Mouse (Mus musculus): ENCODE measurements around the gene Rnase9.

Rnase9 gene

DNA sequence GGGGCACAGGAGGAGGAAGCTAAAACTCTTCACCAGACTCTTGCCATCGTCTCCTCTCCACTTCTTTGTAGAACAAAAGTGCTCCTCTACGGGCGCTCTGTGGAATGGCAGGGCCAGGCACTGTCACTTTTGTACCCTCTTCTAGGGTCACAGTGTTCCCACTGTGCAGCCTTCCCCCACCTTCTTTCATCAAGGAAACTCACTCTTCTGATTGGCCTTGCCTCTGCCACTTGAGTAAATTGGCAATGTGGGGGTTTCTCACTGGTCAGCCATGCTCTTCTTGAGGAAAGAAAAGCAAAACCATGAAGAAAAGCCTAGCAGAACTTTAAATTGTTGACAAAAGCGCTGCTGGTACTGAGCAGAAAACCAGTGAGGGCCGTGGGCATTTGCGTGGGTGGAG, at the start of gene Rnase9:
Gene Rnase9, minus strand, starts transcription at position 101 of the 400 bp plus-strand sequence.
- DNase-seq (ENCODE audit: low spot score), result no peak

GRCm38 (mm10) chr14:51090077-51090781, 48.6 kb upstream of the Rnase9 start:
- peak; percentile 65 for DNase-seq (ENCODE audit: low spot score)

GRCm38 (mm10) chr14:51089674-51090076, 48.0 kb upstream of the Rnase9 start:
- no peak for DNase-seq (ENCODE audit: low spot score)

GRCm38 (mm10) chr14:51088970-51089673, 47.5 kb upstream of the Rnase9 start:
- peak; percentile 80 for DNase-seq (ENCODE audit: low spot score)

DNA sequence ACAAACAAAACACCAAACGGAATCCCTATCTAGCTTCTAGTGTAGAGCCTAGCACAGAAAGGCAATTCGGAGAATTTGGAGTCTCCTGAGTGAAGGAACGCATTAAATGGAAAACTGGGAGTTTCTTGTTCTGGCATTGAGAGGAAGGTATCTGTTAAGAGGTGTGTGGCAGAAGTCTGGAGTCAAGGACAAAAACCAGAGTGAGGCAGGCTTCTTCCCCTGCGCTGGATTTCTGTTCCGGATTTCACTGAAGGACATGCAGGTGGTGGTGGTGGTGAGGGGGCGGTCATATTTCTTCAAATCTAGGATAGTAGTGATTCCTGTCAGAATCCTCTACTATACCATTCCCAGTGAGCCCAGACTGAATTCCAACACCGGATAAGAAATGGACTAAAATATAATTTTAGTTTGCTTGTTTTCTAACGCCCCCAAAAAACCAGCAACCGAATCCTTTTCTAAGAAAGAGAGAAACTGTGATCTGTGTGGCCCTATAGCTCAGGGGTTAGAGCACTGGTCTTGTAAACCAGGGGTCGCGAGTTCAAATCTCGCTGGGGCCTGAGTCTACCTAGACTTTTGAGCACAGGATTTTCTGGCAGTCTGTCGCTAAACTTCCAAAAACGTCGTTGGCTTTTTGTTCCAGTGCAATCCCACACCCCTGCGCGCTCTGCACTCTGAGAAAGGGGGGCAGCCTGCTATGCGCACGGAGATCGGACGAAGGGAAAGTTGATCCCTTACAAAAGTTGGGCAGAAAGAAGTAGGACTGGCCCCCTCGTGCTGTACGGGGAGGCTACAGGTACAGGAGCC, 46.7 kb upstream of the Rnase9 start:
- DNase-seq (ENCODE audit: low spot score), result peak; percentile 68

DNA sequence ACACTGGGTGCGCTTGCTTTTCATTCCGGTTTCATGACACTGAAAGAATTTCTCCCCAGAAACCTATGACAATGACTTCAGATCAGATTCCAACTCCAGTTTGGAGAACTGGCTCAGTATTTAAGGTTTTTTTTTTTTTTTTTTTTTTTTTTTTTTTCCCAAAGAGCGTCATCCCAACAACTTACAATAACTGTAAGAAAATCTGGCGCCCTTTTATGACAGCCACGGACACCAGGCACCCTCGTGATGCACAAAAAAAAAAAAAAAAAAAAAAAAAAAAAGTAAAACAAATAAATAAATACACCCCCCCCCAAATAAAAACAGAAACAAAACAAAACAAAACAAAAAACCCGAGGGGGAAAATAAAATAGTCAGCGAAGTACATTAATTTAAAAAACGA, 46.1 kb upstream of the Rnase9 start:
- no peak for DNase-seq (ENCODE audit: low spot score)

DNA sequence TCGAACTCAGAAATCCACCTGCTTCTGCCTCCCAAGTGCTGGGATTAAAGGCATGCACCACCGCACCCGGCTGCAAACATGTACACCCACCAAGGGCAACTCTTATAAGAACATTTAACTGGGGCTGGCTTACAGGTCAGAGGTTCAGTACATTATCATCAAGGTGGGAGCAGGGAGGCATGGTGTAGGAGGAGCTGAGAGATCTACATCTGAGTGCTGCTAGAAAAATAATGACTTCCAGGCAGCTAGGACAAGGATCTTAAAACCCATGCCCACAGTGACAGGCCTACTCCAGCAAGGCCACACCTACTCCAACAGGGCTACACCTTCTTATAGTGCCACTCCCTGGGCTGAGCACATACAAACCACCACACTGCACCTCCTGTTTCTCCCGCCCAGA, 44.2 kb upstream of the Rnase9 start:
- no peak for DNase-seq (ENCODE audit: low spot score)

DNA sequence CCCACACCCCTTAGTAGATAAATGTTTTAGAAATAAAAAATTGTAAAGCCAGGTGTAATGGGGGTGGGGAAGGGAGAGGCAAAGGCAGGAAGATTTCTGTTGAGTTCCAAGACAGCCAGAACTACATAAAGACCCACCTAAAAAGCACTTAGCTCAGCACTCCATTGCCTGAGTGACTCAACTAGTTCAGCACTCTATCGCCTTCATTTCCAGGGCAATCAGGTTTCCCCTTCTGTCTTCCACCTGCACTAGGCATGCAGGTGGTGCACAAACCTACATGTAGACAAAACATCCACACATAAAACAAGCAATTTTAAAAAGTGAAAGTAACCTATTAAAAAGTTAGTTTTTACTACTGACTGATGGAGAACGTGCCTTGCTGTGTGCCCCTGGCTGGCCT, 43.4 kb upstream of the Rnase9 start:
- no peak for DNase-seq (ENCODE audit: low spot score)

DNA sequence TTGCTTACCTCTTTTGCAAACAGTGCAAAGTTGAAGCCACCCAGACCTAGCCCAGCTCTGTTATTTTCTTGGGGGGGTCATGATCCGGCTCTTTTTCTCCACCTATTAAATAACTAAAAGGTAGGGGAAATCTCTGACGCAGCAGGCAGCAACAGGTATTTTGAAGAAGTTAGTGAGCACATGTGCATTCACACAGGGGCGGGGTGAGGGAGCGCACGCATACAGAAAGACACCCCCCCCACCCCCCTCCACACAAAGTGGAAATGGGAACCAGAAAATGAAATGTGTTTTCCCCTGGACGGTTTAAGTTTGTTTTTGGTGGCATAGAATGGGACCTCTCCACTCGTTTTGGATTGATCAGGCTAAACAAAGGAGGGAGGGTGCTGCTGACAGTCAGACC, 42.1 kb upstream of the Rnase9 start:
- no peak for DNase-seq (ENCODE audit: low spot score)

DNA sequence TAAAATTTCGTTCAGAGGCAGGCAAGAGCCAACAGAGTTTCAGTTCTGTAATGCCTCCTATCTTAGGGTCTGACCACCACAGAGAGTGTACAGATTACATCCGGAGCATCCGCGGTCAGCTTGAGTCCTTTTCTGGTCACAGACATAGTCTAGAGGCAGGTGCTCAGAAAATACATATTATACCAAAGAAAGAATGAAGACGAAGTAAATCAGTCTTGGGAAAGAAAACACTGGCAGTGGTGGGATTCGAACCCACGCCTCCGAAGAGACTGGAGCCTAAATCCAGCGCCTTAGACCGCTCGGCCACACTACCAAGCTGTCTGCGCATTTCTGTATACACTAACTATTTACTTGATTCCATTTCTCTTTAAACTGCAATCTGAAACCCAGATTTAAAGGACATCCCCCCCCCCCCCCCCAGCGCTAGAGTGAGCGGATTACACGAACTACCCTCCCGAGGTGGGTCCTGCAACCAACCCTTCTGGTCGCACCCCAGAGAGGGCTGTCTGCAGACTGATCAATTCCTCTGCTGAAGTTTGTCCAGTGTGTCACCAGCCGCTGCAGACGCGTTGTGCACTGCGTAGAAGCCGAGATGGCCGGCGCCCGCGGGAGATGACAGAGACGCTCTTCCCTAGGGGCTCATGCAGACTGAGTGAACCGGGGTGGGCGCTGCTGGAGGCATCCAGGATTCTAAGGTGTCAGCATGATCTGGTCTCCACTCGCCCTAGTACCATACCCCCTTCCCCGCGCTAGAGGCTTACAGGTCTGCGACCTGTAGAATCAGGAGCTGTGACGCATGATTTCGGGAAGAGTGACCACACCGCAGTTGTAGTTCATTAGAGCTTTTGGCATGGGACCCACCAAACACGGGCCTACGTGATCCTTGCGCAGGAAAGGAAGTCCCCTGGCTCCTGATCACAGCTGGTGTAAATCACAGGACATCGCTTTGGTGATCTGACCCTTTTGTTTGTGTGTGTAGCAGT, 41.2 kb upstream of the Rnase9 start:
- DNase-seq (ENCODE audit: low spot score), result peak; percentile 45

DNA sequence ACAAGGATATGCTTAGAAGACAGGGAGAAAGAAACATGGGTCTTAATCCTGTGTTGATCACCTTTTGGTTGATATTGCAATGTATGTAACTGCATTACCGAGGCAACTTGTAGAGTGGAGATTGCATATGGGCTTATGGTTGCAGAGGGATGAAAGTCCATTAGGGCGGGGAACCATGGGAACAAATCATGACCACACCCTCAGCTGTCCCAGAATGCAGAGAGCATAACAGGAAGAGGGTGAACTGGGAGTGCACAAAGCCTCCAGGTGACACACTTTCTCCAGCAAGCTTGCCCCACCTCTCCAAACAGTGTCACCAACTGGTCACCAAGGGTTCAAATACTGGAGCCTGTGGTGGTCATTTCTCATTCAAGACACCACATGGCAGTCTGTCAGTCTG, 39.4 kb upstream of the Rnase9 start:
- DNase-seq (ENCODE audit: low spot score), result no peak

DNA sequence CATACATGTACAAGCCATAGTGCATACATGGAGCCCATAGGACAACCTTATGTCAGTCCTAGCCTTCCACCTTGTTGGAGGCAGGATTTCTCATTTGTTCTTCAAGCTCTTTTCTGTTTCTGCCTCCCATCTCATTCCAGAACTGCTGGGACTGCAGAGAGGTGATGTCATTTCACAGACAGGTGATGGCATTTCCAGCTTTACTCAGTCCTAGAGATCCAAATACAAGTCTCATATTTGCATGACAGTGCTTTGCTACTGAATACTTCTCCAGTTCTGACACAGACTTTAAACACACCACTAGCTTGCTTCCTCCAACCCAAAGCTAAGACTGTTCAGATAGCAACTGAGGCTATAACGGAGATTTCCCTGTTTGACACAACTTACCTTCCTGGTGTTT, 37.5 kb upstream of the Rnase9 start:
- DNase-seq (ENCODE audit: low spot score), result no peak

DNA sequence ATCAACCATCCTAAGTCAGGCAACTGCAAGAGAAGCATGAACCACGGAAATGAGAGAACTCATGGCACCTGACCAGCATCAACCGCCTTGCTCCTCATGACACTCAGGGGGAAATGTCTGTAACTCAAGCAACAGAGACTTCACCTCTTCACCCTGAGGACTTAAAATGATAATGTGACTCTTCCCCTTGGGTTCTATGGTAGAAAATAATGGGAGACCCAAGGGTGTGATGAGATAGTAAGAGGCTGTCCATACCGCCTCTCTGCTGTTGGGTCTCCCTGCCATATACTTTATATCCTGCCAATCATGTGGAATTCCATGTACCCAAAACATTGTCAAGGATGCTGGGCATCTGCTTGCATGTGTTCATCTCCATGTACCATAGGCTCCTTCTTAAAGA, 32.7 kb upstream of the Rnase9 start, which contains the start of gene Olfr750:
Gene Olfr750, minus strand, starts transcription at position 101 of the 400 bp plus-strand sequence.
- DNase-seq (ENCODE audit: low spot score), result no peak

- peak; percentile 27 for DNase-seq (ENCODE audit: low spot score)
These were observed 27.9 kb upstream of the Rnase9 start for GRCm38 (mm10) chr14:51069617-51070016.

DNA sequence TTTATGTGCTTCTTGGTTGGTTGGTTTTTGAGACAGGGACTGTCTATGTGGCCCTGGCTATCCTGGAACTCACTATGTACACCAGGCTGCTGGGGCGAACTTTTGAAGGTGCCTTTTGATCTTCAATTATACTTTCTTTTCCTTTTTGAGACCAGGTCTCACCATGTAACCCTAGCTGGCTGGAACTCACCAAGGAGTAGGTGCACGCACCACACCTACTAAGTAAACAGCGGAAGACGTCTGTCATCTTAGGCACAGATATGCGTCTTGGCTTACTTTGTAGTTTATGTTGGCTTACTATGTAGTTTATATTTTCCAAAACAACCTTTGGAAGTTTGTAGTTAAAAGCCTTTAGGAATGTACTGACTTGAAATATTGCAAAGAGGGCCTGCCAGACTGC, 27.3 kb upstream of the Rnase9 start:
- no peak for DNase-seq (ENCODE audit: low spot score)

DNA sequence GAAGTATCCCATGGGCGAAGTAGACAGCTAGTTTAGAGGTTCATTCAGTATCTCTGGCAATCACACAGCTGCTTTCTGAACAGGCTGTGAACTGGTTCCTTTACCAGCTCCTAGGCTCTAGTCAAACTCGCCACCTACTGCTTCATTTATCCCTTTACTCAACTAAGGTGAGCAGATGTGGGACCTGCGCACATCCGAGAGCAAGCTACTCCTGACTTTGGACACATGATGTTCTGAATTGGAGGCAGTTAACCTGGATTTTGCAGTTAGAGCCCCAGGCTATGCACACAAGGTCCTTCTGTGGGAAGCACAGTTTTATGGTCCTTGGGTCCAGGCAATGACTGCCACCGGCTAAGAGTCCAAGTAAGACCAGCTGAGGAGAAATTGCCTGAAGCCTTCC, 19.1 kb upstream of the Rnase9 start:
- DNase-seq (ENCODE audit: low spot score), result no peak

- DNase-seq (ENCODE audit: low spot score), result no peak
These were observed 15.7 kb upstream of the Rnase9 start, which contains the start of gene Rnase12 for GRCm38 (mm10) chr14:51057401-51057831. Gene Rnase12, minus strand, starts transcription at chr14:51057661.

GRCm38 (mm10) chr14:51054243-51055237, 12.9 kb upstream of the Rnase9 start:
- no peak for DNase-seq (ENCODE audit: low spot score)

GRCm38 (mm10) chr14:51053176-51053575, 11.5 kb upstream of the Rnase9 start:
- DNase-seq (ENCODE audit: low spot score), result no peak

GRCm38 (mm10) chr14:51051941-51052340, 10.3 kb upstream of the Rnase9 start:
- no peak for DNase-seq (ENCODE audit: low spot score)
